Mouse (Mus musculus) G1E (cell line): ENCODE data around the gene Epo. TPM values are rescaled to one million over a fixed set of nuclear protein-coding genes. Genes with fewer than 3 reads are reported as not detected.

Experiments
- ATAC-seq: 2 replicates; pipeline ENCODE4 v1.8.0; 2016; ENCODE audit warnings: mild to moderate bottlenecking; ENCODE audit not compliant: insufficient number of reproducible peaks, poor library complexity, low FRiP score, severe bottlenecking; ENCODE audit errors: extremely low read depth
- DNase-seq: peaks from one replicate; pipeline ENCODE4 v3.0.0; 2012; ENCODE audit warnings: low spot score
- H3K27me3 ChIP-seq: 2 replicates; pipeline ENCODE4 v1.6.1; 2012; ENCODE audit warnings: mild to moderate bottlenecking, low read length, inconsistent platforms; ENCODE audit not compliant: insufficient read depth
- H3K36me3 ChIP-seq: replicated peaks from 2 replicates; pipeline ENCODE3; 2012; ENCODE audit warnings: mild to moderate bottlenecking, inconsistent platforms
- H3K4me1 ChIP-seq: 2 replicates; pipeline ENCODE4 v1.6.1; 2012; ENCODE audit warnings: low read depth, low read length, inconsistent platforms, mixed read lengths; ENCODE audit not compliant: insufficient read depth
- H3K4me3 ChIP-seq: 2 replicates; pipeline ENCODE4 v1.5.1; 2012; ENCODE audit warnings: low read depth, mild to moderate bottlenecking, inconsistent platforms, low read length, moderate library complexity, mixed read lengths
- H3K9me3 ChIP-seq: replicated peaks from 2 replicates; pipeline ENCODE4 v1.6.1; 2012; ENCODE audit warnings: inconsistent platforms
- CTCF ChIP-seq: IDR thresholded peaks from 2 replicates; pipeline ENCODE4 v1.5.1; 2012; ENCODE audit warnings: low read depth, low read length, inconsistent platforms, mixed read lengths
- GATA1 ChIP-seq: IDR thresholded peaks from 2 replicates; pipeline ENCODE4 v1.6.1; 2012; ENCODE audit warnings: borderline replicate concordance, low read length, inconsistent platforms, mixed read lengths
- GATA2 ChIP-seq: IDR thresholded peaks from 2 replicates; pipeline ENCODE4 v1.6.1; 2012; ENCODE audit warnings: low read depth, low read length, inconsistent platforms, borderline replicate concordance
- POLR2AphosphoS5 ChIP-seq: IDR thresholded peaks from 2 replicates; pipeline ENCODE4 v1.6.1; 2012; ENCODE audit warnings: low read depth, low read length, inconsistent platforms; ENCODE audit not compliant: insufficient replicate concordance
- TAL1 ChIP-seq: conservative IDR thresholded peaks from 2 replicates; pipeline ENCODE4 v1.6.1; 2012; ENCODE audit warnings: low read depth, low read length, inconsistent platforms, mixed read lengths
- polyA plus RNA-seq: library from polyadenylated mRNA; stranded (reverse); fragments of >175 nt; gene quantifications from 2 replicates; pipeline ENCODE4 v1.2.3, GENCODE M21; 2012
- total RNA-seq, 2 experiments: library from RNA; stranded (forward) in 1 of 2; stranded (reverse) in 1 of 2; fragments of 200-1000 nt in 1 of 2; fragments of >200 nt in 1 of 2; fragmentation: Nextera tagmentation in 1 of 2; gene quantifications; 2 replicates each; pipeline ENCODE4 v1.2.3; 2014 to 2017

The Epo gene
- total and polyA plus RNA-seq, 3 experiments = not detected

DNA sequence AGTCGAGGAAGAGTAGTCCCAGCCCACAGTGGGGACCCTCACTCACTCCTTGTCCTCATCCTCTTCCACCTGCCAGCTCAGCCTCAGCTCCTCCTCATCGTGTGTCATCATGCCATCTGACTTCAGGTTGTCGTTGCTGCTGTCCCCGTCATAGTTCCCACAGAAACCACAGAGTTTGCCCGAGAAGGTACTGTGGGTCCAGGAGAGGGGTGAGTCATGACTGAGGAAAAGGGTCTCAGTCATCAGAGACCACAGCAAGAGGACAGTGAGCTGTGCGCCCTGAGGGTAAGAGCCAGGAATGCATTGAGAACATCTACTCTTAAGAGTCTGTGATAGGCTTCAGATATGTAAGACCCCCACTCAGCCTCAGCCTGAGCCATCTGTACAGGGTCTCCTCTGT is 77.8 kb downstream of the Epo start:
- Histone ChIP-seq H3K9me3 (no peaks in the 10 kb centered on the region), H3K4me1 (no peaks in the 10 kb centered on the region), H3K27me3 (peaks cover 8% of the 10 kb centered on the region; the same call in 1 of the 2 replicates), H3K4me3 (no peak overlapping the region), H3K36me3 (no peaks in the 10 kb centered on the region)
- ATAC-seq (no peak), DNase-seq (no peak)
- TF ChIP-seq POLR2AphosphoS5 (no peak), CTCF (no peak), GATA1 (no peak), TAL1 (no peak), GATA2 (no peak)

- TF ChIP-seq GATA1 (no peak), CTCF (no peak), TAL1 (no peak), POLR2AphosphoS5 (no peak), GATA2 (no peak)
- Histone ChIP-seq H3K4me3 (no peak overlapping the region), H3K4me1 (no peaks in the 10 kb centered on the region), H3K27me3 (peaks cover 8% of the 10 kb centered on the region), H3K9me3 (no peaks in the 10 kb centered on the region), H3K36me3 (no peaks in the 10 kb centered on the region)
- no peak for ATAC-seq
- DNase-seq = no peak
These were observed 87.5 kb downstream of the Epo start for GRCm38 (mm10) chr5:137445536-137445935.

DNA sequence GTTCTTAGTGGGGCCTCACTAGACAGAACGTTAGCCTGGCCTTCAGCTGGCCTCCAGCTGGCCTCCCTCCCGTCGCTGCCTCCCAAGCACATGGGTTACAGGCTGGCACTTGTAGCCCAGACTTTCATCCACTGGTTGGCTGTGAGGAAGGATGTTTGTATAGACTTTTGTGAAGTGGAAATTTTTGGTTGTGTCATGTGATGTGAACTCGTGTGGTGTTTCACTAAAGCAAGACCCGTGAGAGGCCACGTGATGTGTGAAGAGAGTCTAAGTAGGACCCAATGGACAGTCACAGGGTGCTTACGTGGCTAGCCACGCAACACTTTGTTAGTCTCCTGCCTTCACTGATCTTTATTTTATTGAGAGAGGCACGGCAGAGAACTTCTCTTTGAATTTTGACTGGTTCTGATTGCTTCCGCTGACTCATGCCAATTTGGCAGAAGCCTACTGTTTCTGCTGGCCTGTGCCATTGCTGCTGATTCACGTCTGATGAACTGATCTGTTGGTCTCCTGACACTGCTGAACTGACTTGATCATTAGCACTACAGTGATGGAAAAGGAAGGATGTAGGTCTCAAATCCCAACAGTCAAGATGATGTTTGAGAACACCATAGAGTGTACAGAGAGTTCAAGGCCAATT is 92.7 kb downstream of the Epo start:
- no peak for TF ChIP-seq GATA1
- no peak for TF ChIP-seq CTCF
- DNase-seq (no peak), ATAC-seq (no peak)
- no peaks in the 10 kb centered on the region for H3K36me3 ChIP-seq
- peaks cover 13% of the 10 kb centered on the region for H3K27me3 ChIP-seq
- H3K4me1 ChIP-seq = no peaks in the 10 kb centered on the region
- no peaks in the 10 kb centered on the region for H3K9me3 ChIP-seq
- no peak overlapping the region for H3K4me3 ChIP-seq

GRCm38 (mm10) chr5:137433889-137434288 is 99.2 kb downstream of the Epo start:
- Histone ChIP-seq H3K9me3 (no peaks in the 10 kb centered on the region), H3K27me3 (peaks cover 11% of the 10 kb centered on the region), H3K4me3 (no peak overlapping the region), H3K4me1 (no peaks in the 10 kb centered on the region), H3K36me3 (no peaks in the 10 kb centered on the region)
- no peak for ATAC-seq
- no peak for TF ChIP-seq GATA1
- no peak for TF ChIP-seq CTCF
- no peak for TF ChIP-seq POLR2AphosphoS5
- TF ChIP-seq TAL1 = no peak
- TF ChIP-seq GATA2 = no peak
- no peak for DNase-seq

Other genes with a start within 250 kb of the Epo start
Only the 20 nearest of the 23 such genes appear.
- 167 and 243 TPM in 2 replicates for gene Srrt, start 225.6 kb downstream of the Epo start, total RNA-seq (2014; fragmentation: Nextera tagmentation)
- gene Srrt, start 225.6 kb downstream of the Epo start, total RNA-seq (2017) = 185 and 189 TPM in 2 replicates
- 329 and 331 TPM in 2 replicates for gene Srrt, start 225.6 kb downstream of the Epo start, polyA plus RNA-seq
- gene Trip6, start 218.8 kb downstream of the Epo start, total RNA-seq (2014; fragmentation: Nextera tagmentation) = 21.7 and 25.5 TPM in 2 replicates
- gene Trip6, start 218.8 kb downstream of the Epo start, total RNA-seq (2017) = 4.6 and 8.8 TPM in 2 replicates
- gene Trip6, start 218.8 kb downstream of the Epo start, polyA plus RNA-seq = 57.8 and 77.7 TPM in 2 replicates
- gene Slc12a9, start 199.6 kb downstream of the Epo start, total RNA-seq (2014; fragmentation: Nextera tagmentation) = 5.9 and 8.1 TPM in 2 replicates
- 2.3 and 3.1 TPM in 2 replicates for gene Slc12a9, start 199.6 kb downstream of the Epo start, total RNA-seq (2017)
- gene Slc12a9, start 199.6 kb downstream of the Epo start, polyA plus RNA-seq = 4.1 and 5.3 TPM in 2 replicates
- not detected in 2 replicates for gene Ephb4, start 183.1 kb downstream of the Epo start, total RNA-seq (2014; fragmentation: Nextera tagmentation)
- under 0.01 and 0.05 TPM in 2 replicates for gene Ephb4, start 183.1 kb downstream of the Epo start, total RNA-seq (2017)
- gene Ephb4, start 183.1 kb downstream of the Epo start, polyA plus RNA-seq = 0.07 TPM in 2 replicates
- gene Zan, start 56.2 kb downstream of the Epo start, total RNA-seq (2014; fragmentation: Nextera tagmentation) = not detected in 2 replicates
- gene Zan, start 56.2 kb downstream of the Epo start, total RNA-seq (2017) = 0.12 and 0.22 TPM in 2 replicates
- gene Zan, start 56.2 kb downstream of the Epo start, polyA plus RNA-seq = 0.02 TPM in 1 of 2 replicates, not detected in the other
- gene Pop7, start 30.7 kb downstream of the Epo start, total RNA-seq (2014; fragmentation: Nextera tagmentation) = 9.0 and 14.1 TPM in 2 replicates
- 29.3 and 33.2 TPM in 2 replicates for gene Pop7, start 30.7 kb downstream of the Epo start, total RNA-seq (2017)
- gene Pop7, start 30.7 kb downstream of the Epo start, polyA plus RNA-seq = 39.8 and 55.7 TPM in 2 replicates
- gene Gigyf1, start 14.7 kb downstream of the Epo start, total RNA-seq (2014; fragmentation: Nextera tagmentation) = 23.2 and 30.3 TPM in 2 replicates
- gene Gigyf1, start 14.7 kb downstream of the Epo start, total RNA-seq (2017) = 6.8 and 7.0 TPM in 2 replicates
- gene Gigyf1, start 14.7 kb downstream of the Epo start, polyA plus RNA-seq = 49.0 and 50.4 TPM in 2 replicates
- gene Gnb2, start 268 bp upstream of the Epo start, total RNA-seq (2014; fragmentation: Nextera tagmentation) = 229 and 302 TPM in 2 replicates
- gene Gnb2, start 268 bp upstream of the Epo start, total RNA-seq (2017) = 255 and 347 TPM in 2 replicates
- gene Gnb2, start 268 bp upstream of the Epo start, polyA plus RNA-seq = 501 and 571 TPM in 2 replicates
- not detected in 2 replicates for gene Actl6b, start 20.3 kb upstream of the Epo start, total RNA-seq (2014; fragmentation: Nextera tagmentation)
- 0.11 TPM in 1 of 2 replicates, not detected in the other for gene Actl6b, start 20.3 kb upstream of the Epo start, total RNA-seq (2017)
- gene Actl6b, start 20.3 kb upstream of the Epo start, polyA plus RNA-seq = not detected in 2 replicates
- 193 and 194 TPM in 2 replicates for gene Tfr2, start 36.6 kb upstream of the Epo start, total RNA-seq (2014; fragmentation: Nextera tagmentation)
- gene Tfr2, start 36.6 kb upstream of the Epo start, total RNA-seq (2017) = 52.6 and 67.3 TPM in 2 replicates
- 87.3 and 117 TPM in 2 replicates for gene Tfr2, start 36.6 kb upstream of the Epo start, polyA plus RNA-seq
- 58.9 and 61.2 TPM in 2 replicates for gene Mospd3, start 67.8 kb upstream of the Epo start, total RNA-seq (2014; fragmentation: Nextera tagmentation)
- 3.8 and 5.4 TPM in 2 replicates for gene Mospd3, start 67.8 kb upstream of the Epo start, total RNA-seq (2017)
- 316 and 504 TPM in 2 replicates for gene Mospd3, start 67.8 kb upstream of the Epo start, polyA plus RNA-seq
- gene Pcolce, start 80.5 kb upstream of the Epo start, total RNA-seq (2014; fragmentation: Nextera tagmentation) = not detected in 2 replicates
- gene Pcolce, start 80.5 kb upstream of the Epo start, total RNA-seq (2017) = 0.16 and 0.23 TPM in 2 replicates
- 0.08 and 0.17 TPM in 2 replicates for gene Pcolce, start 80.5 kb upstream of the Epo start, polyA plus RNA-seq
- not detected in 2 replicates for gene Fbxo24, start 95.8 kb upstream of the Epo start, total RNA-seq (2014; fragmentation: Nextera tagmentation)
- gene Fbxo24, start 95.8 kb upstream of the Epo start, total RNA-seq (2017) = 0.06 and 0.11 TPM in 2 replicates
- gene Fbxo24, start 95.8 kb upstream of the Epo start, polyA plus RNA-seq = 0.05 and 0.06 TPM in 2 replicates
- gene Lrch4, start 95.9 kb upstream of the Epo start, total RNA-seq (2014; fragmentation: Nextera tagmentation) = 92.8 and 98.9 TPM in 2 replicates
- 20.6 and 23.3 TPM in 2 replicates for gene Lrch4, start 95.9 kb upstream of the Epo start, total RNA-seq (2017)
- 192 and 269 TPM in 2 replicates for gene Lrch4, start 95.9 kb upstream of the Epo start, polyA plus RNA-seq
- gene Gm20605, start 95.9 kb upstream of the Epo start, total RNA-seq (2014; fragmentation: Nextera tagmentation) = 27.2 and 44.5 TPM in 2 replicates
- gene Gm20605, start 95.9 kb upstream of the Epo start, total RNA-seq (2017) = 9.5 and 11.4 TPM in 2 replicates
- 11.0 and 14.5 TPM in 2 replicates for gene Gm20605, start 95.9 kb upstream of the Epo start, polyA plus RNA-seq
- 39.2 and 56.5 TPM in 2 replicates for gene Sap25, start 108.1 kb upstream of the Epo start, total RNA-seq (2014; fragmentation: Nextera tagmentation)
- gene Sap25, start 108.1 kb upstream of the Epo start, total RNA-seq (2017) = 7.9 and 10.5 TPM in 2 replicates
- 41.8 and 58.3 TPM in 2 replicates for gene Sap25, start 108.1 kb upstream of the Epo start, polyA plus RNA-seq
- gene Irs3, start 112.5 kb upstream of the Epo start, total RNA-seq (2014; fragmentation: Nextera tagmentation) = not detected in 2 replicates
- 0.11 and 0.12 TPM in 2 replicates for gene Irs3, start 112.5 kb upstream of the Epo start, total RNA-seq (2017)
- gene Irs3, start 112.5 kb upstream of the Epo start, polyA plus RNA-seq = not detected in 2 replicates
- 20.2 and 47.1 TPM in 2 replicates for gene Agfg2, start 151.5 kb upstream of the Epo start, total RNA-seq (2014; fragmentation: Nextera tagmentation)
- gene Agfg2, start 151.5 kb upstream of the Epo start, total RNA-seq (2017) = 25.0 and 26.1 TPM in 2 replicates
- gene Agfg2, start 151.5 kb upstream of the Epo start, polyA plus RNA-seq = 102 and 115 TPM in 2 replicates
- 0.90 and 1.0 TPM in 2 replicates for gene Nyap1, start 208.4 kb upstream of the Epo start, total RNA-seq (2014; fragmentation: Nextera tagmentation)
- 0.38 and 0.70 TPM in 2 replicates for gene Nyap1, start 208.4 kb upstream of the Epo start, total RNA-seq (2017)
- 2.8 and 3.0 TPM in 2 replicates for gene Nyap1, start 208.4 kb upstream of the Epo start, polyA plus RNA-seq
- 90.8 and 114 TPM in 2 replicates for gene Tsc22d4, start 212.5 kb upstream of the Epo start, total RNA-seq (2014; fragmentation: Nextera tagmentation)
- 74.5 and 93.5 TPM in 2 replicates for gene Tsc22d4, start 212.5 kb upstream of the Epo start, total RNA-seq (2017)
- 404 and 491 TPM in 2 replicates for gene Tsc22d4, start 212.5 kb upstream of the Epo start, polyA plus RNA-seq